Mouse (Mus musculus): ENCODE results near the gene Fbxl3.

Gene Fbxl3

GRCm38 (mm10) chr14:103099238-103099933 lies at the start of gene Fbxl3:
TSS of gene Fbxl3 (minus strand) at chr14:103099566.
- in situ Hi-C loops (cut with MseI, MboI), result no loop called here

- in situ Hi-C loops (cut with MseI, MboI), result no loop called here
Measured at GRCm38 (mm10) chr14:103131991-103132390, 32.6 kb upstream of the Fbxl3 start.

GRCm38 (mm10) chr14:103125756-103126155 lies 26.4 kb upstream of the Fbxl3 start:
- in situ Hi-C loops (cut with MseI, MboI), result no loop called here

- in situ Hi-C loops (cut with MseI, MboI), result no loop called here
Measured at GRCm38 (mm10) chr14:103114994-103115670, 15.8 kb upstream of the Fbxl3 start.

GRCm38 (mm10) chr14:103112606-103113363 lies 13.4 kb upstream of the Fbxl3 start:
- in situ Hi-C loops (cut with MseI, MboI), result no loop called here

GRCm38 (mm10) chr14:103109971-103110370 lies 10.6 kb upstream of the Fbxl3 start:
- in situ Hi-C loops (cut with MseI, MboI), result no loop called here

GRCm38 (mm10) chr14:103106301-103106700 lies 6.9 kb upstream of the Fbxl3 start:
- in situ Hi-C loops (cut with MseI, MboI), result no loop called here

GRCm38 (mm10) chr14:103102731-103103335 lies 3.5 kb upstream of the Fbxl3 start:
- in situ Hi-C loops (cut with MseI, MboI), result no loop called here

GRCm38 (mm10) chr14:103102246-103102645 lies 2.9 kb upstream of the Fbxl3 start:
- in situ Hi-C loops (cut with MseI, MboI), result no loop called here

GRCm38 (mm10) chr14:103101171-103101570 lies 1.8 kb upstream of the Fbxl3 start:
- in situ Hi-C loops (cut with MseI, MboI), result no loop called here

GRCm38 (mm10) chr14:103100296-103100695 lies 930 bp upstream of the Fbxl3 start:
- in situ Hi-C loops (cut with MseI, MboI), result no loop called here

GRCm38 (mm10) chr14:103098587-103099235 lies 655 bp downstream of the Fbxl3 start:
- in situ Hi-C loops (cut with MseI, MboI), result no loop called here

GRCm38 (mm10) chr14:103098213-103098586 lies 1.2 kb downstream of the Fbxl3 start:
- in situ Hi-C loops (cut with MseI, MboI), result no loop called here

GRCm38 (mm10) chr14:103096621-103097020 lies 2.7 kb downstream of the Fbxl3 start:
- in situ Hi-C loops (cut with MseI, MboI), result no loop called here

- in situ Hi-C loops (cut with MseI, MboI), result no loop called here
Measured at GRCm38 (mm10) chr14:103095826-103096225, 3.5 kb downstream of the Fbxl3 start.

- in situ Hi-C loops (cut with MseI, MboI), result no loop called here
Measured at GRCm38 (mm10) chr14:103095036-103095435, 4.3 kb downstream of the Fbxl3 start.

GRCm38 (mm10) chr14:103093670-103094069 lies 5.7 kb downstream of the Fbxl3 start:
- in situ Hi-C loops (cut with MseI, MboI), result no loop called here

- in situ Hi-C loops (cut with MseI, MboI), result no loop called here
Measured at GRCm38 (mm10) chr14:103093236-103093635, 6.1 kb downstream of the Fbxl3 start.

- in situ Hi-C loops (cut with MseI, MboI), result no loop called here
Measured at GRCm38 (mm10) chr14:103088624-103089023, 10.7 kb downstream of the Fbxl3 start.

GRCm38 (mm10) chr14:103087846-103088245 lies 11.5 kb downstream of the Fbxl3 start:
- in situ Hi-C loops (cut with MseI, MboI), result no loop called here

GRCm38 (mm10) chr14:103086671-103087324 lies 12.6 kb downstream of the Fbxl3 start:
- in situ Hi-C loops (cut with MseI, MboI), result no loop called here

All from mouse trophoblast stem cell (cell line).